Mouse (Mus musculus) lung, postnatal 0 days (tissue): ENCODE results near the gene Klc1. TPM values are rescaled to one million over a fixed set of nuclear protein-coding genes. Genes with fewer than 3 reads are reported as not detected.
A peak's percentile ranks its signal among the peaks of the same experiment; 100 is the strongest.

ENCODE experiments used
- ATAC-seq: fragments of 200-750 bp; cut with Nextera tagmentation; 2 replicates; pipeline ENCODE4 v1.8.0; 2017; ENCODE audit warnings: moderate library complexity
- DNase-seq: peaks from one replicate; pipeline ENCODE4 v3.0.0-alpha.2; 2016; ENCODE audit warnings: low spot score
- H3K27ac ChIP-seq: fragments of 300-500 bp; sonication (generic); 2 replicates; pipeline ENCODE4 v1.5.1; 2014; ENCODE audit warnings: antibody characterized with exemption, mild to moderate bottlenecking, low read length, mixed read lengths
- H3K27me3 ChIP-seq: fragments of 300-500 bp; sonication (generic); replicated peaks from 2 replicates; pipeline ENCODE4 v1.6.1; 2014; ENCODE audit warnings: low read length, mixed read lengths; ENCODE audit not compliant: insufficient read depth
- H3K36me3 ChIP-seq: fragments of 300-500 bp; sonication (generic); 2 replicates; pipeline ENCODE4 v1.6.1; 2014; ENCODE audit warnings: low read length, mixed read lengths; ENCODE audit not compliant: insufficient read depth
- H3K4me1 ChIP-seq: fragments of 300-500 bp; sonication (generic); 2 replicates; pipeline ENCODE4 v1.6.1; 2014; ENCODE audit warnings: antibody characterized with exemption, low read depth, low read length, mixed read lengths; ENCODE audit not compliant: insufficient read depth
- H3K4me2 ChIP-seq: fragments of 300-500 bp; sonication (generic); replicated peaks from 2 replicates; pipeline ENCODE4 v1.6.1; 2014; ENCODE audit warnings: low read depth, mild to moderate bottlenecking, low read length, moderate library complexity, mixed read lengths
- H3K4me3 ChIP-seq: fragments of 300-500 bp; sonication (generic); 2 replicates; pipeline ENCODE4 v1.5.1; 2014; ENCODE audit warnings: low read depth, low read length
- H3K9ac ChIP-seq: fragments of 300-500 bp; sonication (generic); replicated peaks from 2 replicates; pipeline ENCODE4 v1.6.1; 2014; ENCODE audit warnings: low read depth, mild to moderate bottlenecking
- H3K9me3 ChIP-seq: fragments of 300-500 bp; sonication (generic); 2 replicates; pipeline ENCODE4 v1.6.1; 2016; ENCODE audit warnings: low read length, mixed read lengths
- CTCF ChIP-seq: IDR thresholded peaks from 2 replicates; pipeline ENCODE4 v1.5.1; 2016; ENCODE audit warnings: antibody characterized with exemption, mild to moderate bottlenecking
- EP300 ChIP-seq: IDR thresholded peaks from 2 replicates; pipeline ENCODE4 v1.6.1; 2016; ENCODE audit warnings: antibody characterized with exemption, mild to moderate bottlenecking, control low read depth
- WGBS: fragments of 180-500 bp; shearing (Covaris S2); extraction: QIAGEN DNeasy Blood & Tissue Kit; methylation state at CpG from one replicate; pipeline ENCODE4 v1.1.7; 2014; 5-methylcytosine and 5-hydroxymethylcytosine counted together
- polyA plus RNA-seq: library from polyadenylated mRNA; unstranded; fragments of >200 nt; fragmentation: Nextera tagmentation; extraction: Ambion mirVana; gene quantifications from 2 replicates; pipeline ENCODE4 v1.2.1, GENCODE M21; 2015

Gene Klc1
- polyA plus RNA-seq, 1 experiment from 2014 or later: 86.1 TPM

GRCm38 (mm10) chr12:111851235-111851634 lies 92.6 kb downstream of the Klc1 start:
- Histone ChIP-seq H3K27ac (no peak overlapping the region), H3K4me2 (no peak overlapping the region), H3K27me3 (no peaks in the 10 kb centered on the region), H3K4me3 (no peak overlapping the region), H3K4me1 (no peaks in the 10 kb centered on the region), H3K9me3 (no peaks in the 10 kb centered on the region), H3K9ac (no peak overlapping the region), H3K36me3 (no peaks in the 10 kb centered on the region)
- DNase-seq (peak; percentile 7), ATAC-seq (no peak)
- TF ChIP-seq EP300 (no peak), CTCF (peak; percentile 52)
- 67% methylated on average over 2 of the region's 2 CpGs for WGBS

- ATAC-seq (no peak), DNase-seq (no peak)
- Histone ChIP-seq H3K36me3 (no peaks in the 10 kb centered on the region), H3K9me3 (no peaks in the 10 kb centered on the region), H3K4me1 (no peaks in the 10 kb centered on the region), H3K9ac (no peak overlapping the region), H3K27ac (no peak overlapping the region), H3K4me2 (no peak overlapping the region), H3K27me3 (no peaks in the 10 kb centered on the region), H3K4me3 (no peak overlapping the region)
- WGBS: 81% methylated on average over 5 of the region's 5 CpGs
- no peak for TF ChIP-seq CTCF
- no peak for TF ChIP-seq EP300
These were observed 93.1 kb downstream of the Klc1 start for GRCm38 (mm10) chr12:111851745-111852144.

GRCm38 (mm10) chr12:111853011-111853436 lies 94.4 kb downstream of the Klc1 start:
- ATAC-seq (no peak), DNase-seq (peak; percentile 28)
- no peak for TF ChIP-seq EP300
- TF ChIP-seq CTCF: no peak
- Histone ChIP-seq H3K4me1 (no peaks in the 10 kb centered on the region), H3K4me3 (no peak overlapping the region), H3K4me2 (no peak overlapping the region), H3K9ac (no peak overlapping the region), H3K27ac (no peak overlapping the region), H3K9me3 (no peaks in the 10 kb centered on the region), H3K36me3 (no peaks in the 10 kb centered on the region), H3K27me3 (no peaks in the 10 kb centered on the region)
- 44% methylated on average over 10 of the region's 10 CpGs for WGBS

- ATAC-seq: no peak
- no peak overlapping the region for H3K4me3 ChIP-seq
- H3K27ac ChIP-seq: no peak overlapping the region
- no peaks in the 10 kb centered on the region for H3K4me1 ChIP-seq
- TF ChIP-seq EP300 (no peak), CTCF (no peak)
- H3K36me3 ChIP-seq: no peaks in the 10 kb centered on the region
- 65% methylated on average over 4 of the region's 4 CpGs for WGBS
- H3K27me3 ChIP-seq: no peaks in the 10 kb centered on the region
- H3K9me3 ChIP-seq: no peaks in the 10 kb centered on the region
- H3K4me2 ChIP-seq: no peak overlapping the region
- H3K9ac ChIP-seq: no peak overlapping the region
- no peak for DNase-seq
These were observed 94.9 kb downstream of the Klc1 start for GRCm38 (mm10) chr12:111853546-111853945.

GRCm38 (mm10) chr12:111855448-111855847 lies 96.8 kb downstream of the Klc1 start:
- 94% methylated on average over 2 of the region's 2 CpGs for WGBS

More at GRCm38 (mm10) chr12:111855448-111855847, 96.8 kb downstream of the Klc1 start:
- H3K4me2 ChIP-seq: no peak overlapping the region
- H3K4me1 ChIP-seq: no peaks in the 10 kb centered on the region
- no peak for DNase-seq
- peaks cover 1% of the 10 kb centered on the region; the same call in 1 of the 2 replicates for H3K36me3 ChIP-seq
- H3K4me3 ChIP-seq: no peak overlapping the region
- ATAC-seq: no peak
- no peaks in the 10 kb centered on the region for H3K9me3 ChIP-seq
- H3K9ac ChIP-seq: no peak overlapping the region
- TF ChIP-seq CTCF (no peak), EP300 (no peak)
- no peaks in the 10 kb centered on the region for H3K27me3 ChIP-seq
- no peak overlapping the region for H3K27ac ChIP-seq

Other genes starting within 250 kb of the Klc1 start
- 412 and 458 TPM in 2 replicates for gene Eif5, start 220.8 kb upstream of the Klc1 start, polyA plus RNA-seq
- 25.8 and 26.0 TPM in 2 replicates for gene Mark3, start 184.3 kb upstream of the Klc1 start, polyA plus RNA-seq
- gene Ckb, start 86.5 kb upstream of the Klc1 start, polyA plus RNA-seq: 153 TPM in 2 replicates
- 4.3 and 4.5 TPM in 2 replicates for gene Trmt61a, start 80.7 kb upstream of the Klc1 start, polyA plus RNA-seq
- 48.9 and 52.5 TPM in 2 replicates for gene Bag5, start 45.6 kb upstream of the Klc1 start, polyA plus RNA-seq
- 42.3 and 43.1 TPM in 2 replicates for gene Apopt1, start 45.6 kb upstream of the Klc1 start, polyA plus RNA-seq
- gene Xrcc3, start 55.0 kb downstream of the Klc1 start, polyA plus RNA-seq: 1.8 and 2.1 TPM in 2 replicates
- 160 and 163 TPM in 2 replicates for gene Zfyve21, start 55.3 kb downstream of the Klc1 start, polyA plus RNA-seq
- 21.8 and 22.7 TPM in 2 replicates for gene Ppp1r13b, start 149.3 kb downstream of the Klc1 start, polyA plus RNA-seq
- 400 and 463 TPM in 2 replicates for gene Atp5mpl, start 208.1 kb downstream of the Klc1 start, polyA plus RNA-seq
- gene Tdrd9, start 212.7 kb downstream of the Klc1 start, polyA plus RNA-seq: 0.02 and 0.05 TPM in 2 replicates
- gene Rd3l, start 222.5 kb downstream of the Klc1 start, polyA plus RNA-seq: not detected in 2 replicates